32 mouse cellular contexts compared by ENCODE assay signal in the genomic region with DNA sequence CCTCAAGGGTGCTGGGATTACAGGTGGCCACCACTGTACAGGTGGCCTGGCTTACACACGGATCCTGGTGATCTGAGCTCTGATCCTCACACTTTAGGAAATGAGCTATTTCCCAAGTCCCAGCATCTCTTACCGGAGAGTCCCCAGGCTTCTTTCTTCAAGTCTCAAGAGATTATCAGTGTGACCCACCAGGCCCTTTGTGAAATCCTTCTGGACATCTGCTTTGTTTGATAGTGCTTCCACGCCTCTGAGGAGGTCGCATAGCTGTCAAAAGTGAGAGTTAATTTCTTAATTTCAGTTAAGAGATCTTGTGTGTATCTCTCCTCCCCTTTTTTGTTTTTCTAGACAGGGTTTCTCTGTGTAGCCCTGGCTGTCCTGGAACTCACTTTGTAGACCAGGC. TPM values are rescaled to one million over a fixed set of nuclear protein-coding genes. Genes with fewer than 3 reads are reported as not detected.
DNase-seq lines count a peak whose midpoint lies in the region; ATAC-seq and TF ChIP-seq lines count a peak whose summit lies in the region.
"Had no signal": no experiment of that assay in that cellular context is flagged by ENCODE, and none has a peak within 500 bp of the region (broad histone marks: within the 10 kb centered on the region; RNA-seq: fewer than 3 reads in every experiment).

No protein-coding gene starts in this region.

- H3K9me3 ChIP-seq in heart, embryonic 10.5 days: no peaks in the 10 kb centered on the region
- H3K9me3 ChIP-seq in liver, embryonic 15.5 days (replicated peaks): no peaks in the 10 kb centered on the region
- H3K9me3 ChIP-seq: G1E; heart, embryonic 15.5 days; hindbrain, embryonic 13.5 days; limb, embryonic 12.5 days; midbrain, embryonic 10.5 days had no signal

- H3K4me1 ChIP-seq in heart, embryonic 10.5 days: peaks cover 42% of the 10 kb centered on the region
- H3K4me1 ChIP-seq in liver, embryonic 15.5 days (replicated peaks): peaks cover 77% of the 10 kb centered on the region
- H3K4me1 ChIP-seq in thymus, adult 2 months (replicated peaks; ENCODE audit: control insufficient read depth, insufficient read depth, low read length): peaks cover under 1% of the 10 kb centered on the region

- H3K27me3 ChIP-seq in heart, embryonic 10.5 days (ENCODE audit: insufficient read depth, poor library complexity, severe bottlenecking): no peaks in the 10 kb centered on the region
- no peaks in the 10 kb centered on the region for H3K27me3 ChIP-seq in liver, embryonic 15.5 days
- no peaks in the 10 kb centered on the region for H3K27me3 ChIP-seq in thymus, adult 2 months (ENCODE audit: control insufficient read depth, insufficient read depth, low read length)
- H3K27me3 ChIP-seq: heart, embryonic 15.5 days; hindbrain, embryonic 13.5 days; limb, embryonic 12.5 days; Patski had no signal

- peak overlapping the region; percentile 56 for H3K9ac ChIP-seq in liver, embryonic 15.5 days
- H3K9ac ChIP-seq: heart, embryonic 15.5 days; hindbrain, embryonic 13.5 days; limb, embryonic 12.5 days had no signal

- TF ChIP-seq CTCF in thymus, adult 2 months (IDR thresholded peaks at IDR 0.05; ENCODE audit: borderline replicate concordance, control insufficient read depth, extremely low read depth, insufficient read depth, low read length, poor library complexity): no peak

- intact Hi-C loops in heart, postnatal 14 days (cut with DNase I): no loop called here

- TF ChIP-seq POLR2A in thymus, adult 2 months (IDR thresholded peaks at IDR 0.05; ENCODE audit: control insufficient read depth, extremely low read depth, insufficient read depth, low read length, poor library complexity): no peak

- no peak for ATAC-seq in liver, embryonic 15.5 days (ENCODE audit: insufficient read depth)
- no peak for ATAC-seq in granulocyte monocyte progenitor cell, adult 5-6 weeks (replicated peaks; ENCODE audit: poor library complexity, severe bottlenecking)
- ATAC-seq: forebrain, embryonic 14.5 days; intestine, embryonic 16.5 days; midbrain, embryonic 16.5 days; Patski had no signal

- H3K4me2 ChIP-seq in liver, embryonic 15.5 days: peak overlapping the region; percentile 95
- H3K4me2 ChIP-seq: heart, embryonic 15.5 days; hindbrain, embryonic 13.5 days; limb, embryonic 12.5 days had no signal

- 0 out of 2 replicates have a peak overlapping the region, but pooled peaks have one; percentile 2 for H3K27ac ChIP-seq in heart, embryonic 10.5 days
- peak overlapping the region; percentile 84 for H3K27ac ChIP-seq in liver, embryonic 15.5 days (replicated peaks)
- H3K27ac ChIP-seq in thymus, adult 2 months (ENCODE audit: control insufficient read depth, insufficient read depth, low read length): no peak overlapping the region
- H3K27ac ChIP-seq: gastrocnemius, adult 2 months; heart, embryonic 15.5 days; hindbrain, embryonic 13.5 days; kidney, postnatal 0 days; limb, embryonic 12.5 days; macrophage; midbrain, embryonic 10.5 days had no signal

- H3K4me3 ChIP-seq in heart, embryonic 10.5 days: no peak overlapping the region
- peak overlapping the region; percentile 36 for H3K4me3 ChIP-seq in liver, embryonic 15.5 days (replicated peaks)
- H3K4me3 ChIP-seq in thymus, adult 2 months (ENCODE audit: control insufficient read depth, insufficient read depth, low read length): no peak overlapping the region
- H3K4me3 ChIP-seq: gastrocnemius, adult 2 months; heart, embryonic 15.5 days; hindbrain, embryonic 13.5 days; limb, embryonic 12.5 days; midbrain, embryonic 10.5 days had no signal

- H3K36me3 ChIP-seq in heart, embryonic 10.5 days: peaks cover 59% of the 10 kb centered on the region
- H3K36me3 ChIP-seq in liver, embryonic 15.5 days (replicated peaks): peaks cover 66% of the 10 kb centered on the region
- H3K36me3 ChIP-seq in thymus, adult 2 months (ENCODE audit: control insufficient read depth, insufficient read depth, low read length): peaks cover 28% of the 10 kb centered on the region

- no peak for DNase-seq in heart, embryonic 10.5 days (ENCODE audit: low spot score)
- no peak for DNase-seq in heart, postnatal 14 days
- peak; percentile 48 for DNase-seq in liver
- no peak for DNase-seq in thymus, adult 2 months
- no peak for DNase-seq in left cerebral cortex, adult 8-10 months (ENCODE audit: low spot score in 2 of 2)
- DNase-seq: adrenal gland, postnatal 25 days; cerebellum, adult 2 months; cerebellum, postnatal 14 days; gastrocnemius, adult 2 months; gastrocnemius, postnatal 36 days; heart, postnatal 36 days; kidney, adult 8-10 months; kidney, postnatal 4 days; layer of hippocampus, postnatal 36 days; lung, adult 2 months; lung, postnatal 10 days; right cerebral cortex, adult 18-20 months; right cerebral cortex, postnatal 4 days; thymus, postnatal 4 days had no signal

- WGBS in heart, embryonic 10.5 days: 80% methylated on average over 4 of the region's 4 CpGs
- WGBS in liver, embryonic 15.5 days (ENCODE audit: insufficient replicate concordance): 19% methylated on average over 4 of the region's 4 CpGs
- 98% methylated on average over 4 of the region's 4 CpGs for WGBS in thymus, adult 2 months

RNA-seq across cellular contexts. Expression of a gene that starts 4.1 kb away (rescaled TPM):
- polyA plus RNA-seq in heart, embryonic 10.5 days (2016; fragmentation: Nextera tagmentation; extraction: Ambion mirVana): 28.2 and 35.9 TPM in 2 replicates
- 10 to 100 TPM; 16.5 to 19.9 TPM for total RNA-seq in heart, postnatal 14 days (2021)
- polyA plus RNA-seq in liver, embryonic 15.5 days (2015; fragmentation: Nextera tagmentation; extraction: Ambion mirVana): 10.1 and 10.6 TPM in 2 replicates
- polyA plus RNA-seq in thymus, adult 2 months (2012; rRNA removed): 82.3 and 133 TPM in 2 replicates
- total RNA-seq in granulocyte monocyte progenitor cell, adult 5-6 weeks (2014; fragmentation: Nextera tagmentation): 18.9 and 35.2 TPM in 2 replicates
- total RNA-seq in granulocyte monocyte progenitor cell, adult 5-6 weeks (2017): 8.8 and 8.9 TPM in 2 replicates
- 10 to 100 TPM; 44.0 to 57.4 (median 48.8) TPM for total RNA-seq in left cerebral cortex, adult 8-10 months (2022)

RNA-seq across cellular contexts. Expression of a gene that starts 7.6 kb away (rescaled TPM):
- 72.2 and 79.5 TPM in 2 replicates for polyA plus RNA-seq in heart, embryonic 10.5 days (2016; fragmentation: Nextera tagmentation; extraction: Ambion mirVana)
- 10 to 100 TPM; 45.0 to 47.5 TPM for total RNA-seq in heart, postnatal 14 days (2021)
- polyA plus RNA-seq in liver, embryonic 15.5 days (2015; fragmentation: Nextera tagmentation; extraction: Ambion mirVana): 44.8 and 50.6 TPM in 2 replicates
- polyA plus RNA-seq in thymus, adult 2 months (2012; rRNA removed): 89.9 and 92.1 TPM in 2 replicates
- total RNA-seq in granulocyte monocyte progenitor cell, adult 5-6 weeks (2014; fragmentation: Nextera tagmentation): 51.2 and 75.8 TPM in 2 replicates
- 37.7 and 49.1 TPM in 2 replicates for total RNA-seq in granulocyte monocyte progenitor cell, adult 5-6 weeks (2017)
- 10 to 100 TPM; 15.1 to 18.7 (median 17.3) TPM for total RNA-seq in left cerebral cortex, adult 8-10 months (2022)

RNA-seq across cellular contexts. Expression of a gene that starts 7.7 kb away (rescaled TPM):
- 465 and 589 TPM in 2 replicates for polyA plus RNA-seq in heart, embryonic 10.5 days (2016; fragmentation: Nextera tagmentation; extraction: Ambion mirVana)
- total RNA-seq in heart, postnatal 14 days (2021): 10 to 100 TPM in 1 of 2 experiments, 1 to 10 TPM in 1; 7.9 to 14.4 TPM
- 210 and 229 TPM in 2 replicates for polyA plus RNA-seq in liver, embryonic 15.5 days (2015; fragmentation: Nextera tagmentation; extraction: Ambion mirVana)
- 104 TPM in 2 replicates for polyA plus RNA-seq in thymus, adult 2 months (2012; rRNA removed)
- 178 and 260 TPM in 2 replicates for total RNA-seq in granulocyte monocyte progenitor cell, adult 5-6 weeks (2014; fragmentation: Nextera tagmentation)
- total RNA-seq in granulocyte monocyte progenitor cell, adult 5-6 weeks (2017): 194 and 212 TPM in 2 replicates
- 1 to 10 TPM; 2.4 to 3.5 (median 2.8) TPM for total RNA-seq in left cerebral cortex, adult 8-10 months (2022)

RNA-seq across cellular contexts. Expression of a gene that starts 10.6 kb away (rescaled TPM):
- 46.5 and 68.4 TPM in 2 replicates for polyA plus RNA-seq in heart, embryonic 10.5 days (2016; fragmentation: Nextera tagmentation; extraction: Ambion mirVana)
- total RNA-seq in heart, postnatal 14 days (2021): 10 to 100 TPM; 51.9 to 53.1 TPM
- polyA plus RNA-seq in liver, embryonic 15.5 days (2015; fragmentation: Nextera tagmentation; extraction: Ambion mirVana): 7.4 and 8.1 TPM in 2 replicates
- polyA plus RNA-seq in thymus, adult 2 months (2012; rRNA removed): 36.5 and 41.6 TPM in 2 replicates
- 9.7 TPM in 2 replicates for total RNA-seq in granulocyte monocyte progenitor cell, adult 5-6 weeks (2014; fragmentation: Nextera tagmentation)
- 7.8 and 12.2 TPM in 2 replicates for total RNA-seq in granulocyte monocyte progenitor cell, adult 5-6 weeks (2017)
- 10 to 100 TPM; 33.6 to 51.4 (median 41.9) TPM for total RNA-seq in left cerebral cortex, adult 8-10 months (2022)

RNA-seq across cellular contexts. Expression of a gene that starts 14.2 kb away (rescaled TPM):
- polyA plus RNA-seq in heart, embryonic 10.5 days (2016; fragmentation: Nextera tagmentation; extraction: Ambion mirVana): 30.7 and 40.3 TPM in 2 replicates
- 10 to 100 TPM; 44.7 to 46.1 TPM for total RNA-seq in heart, postnatal 14 days (2021)
- 14.3 and 16.4 TPM in 2 replicates for polyA plus RNA-seq in liver, embryonic 15.5 days (2015; fragmentation: Nextera tagmentation; extraction: Ambion mirVana)
- 57.0 and 58.3 TPM in 2 replicates for polyA plus RNA-seq in thymus, adult 2 months (2012; rRNA removed)
- 27.5 and 41.7 TPM in 2 replicates for total RNA-seq in granulocyte monocyte progenitor cell, adult 5-6 weeks (2014; fragmentation: Nextera tagmentation)
- 15.3 and 16.2 TPM in 2 replicates for total RNA-seq in granulocyte monocyte progenitor cell, adult 5-6 weeks (2017)
- total RNA-seq in left cerebral cortex, adult 8-10 months (2022): 10 to 100 TPM; 30.8 to 39.9 (median 35.6) TPM

Comparison
In these comparisons a context has a peak if more than half of its experiments do, and no peak if none do; other contexts are left out.
1. RNA of a gene that starts 7.7 kb away (total RNA-seq): 178 to 260 TPM in granulocyte monocyte progenitor cell, adult 5-6 weeks; 7.9 to 14.4 TPM in heart, postnatal 14 days and 2.4 to 3.5 TPM in left cerebral cortex, adult 8-10 months; every median in the first group is over 10 times any median in the second.